In genomic region chr12:25355217-25355616, GRCm38 (mm10) we compare ENCODE assay signal across 31 mouse cellular contexts.
DNase-seq lines count a peak whose midpoint lies in the region; ATAC-seq and TF ChIP-seq lines count a peak whose summit lies in the region.
"Had no signal": no experiment of that assay in that cellular context is flagged by ENCODE, and none has a peak within 500 bp of the region (broad histone marks: within the 10 kb centered on the region; RNA-seq: fewer than 3 reads in every experiment).

No protein-coding gene starts in this region.

- H3K4me1 ChIP-seq in CH12.LX (ENCODE audit: control insufficient read depth in 1 of 2, insufficient read depth in 2 of 2), result peaks cover 0 to 21% of the 10 kb centered on the region in 2 experiments; a peak in 2 of 4 replicates
- no peaks in the 10 kb centered on the region for H3K4me1 ChIP-seq in ES-E14 (ENCODE audit: control insufficient read depth in 2 of 2, insufficient read depth in 2 of 2, low read length in 2 of 2, poor library complexity in 1 of 2)
- H3K4me1 ChIP-seq in kidney, embryonic 15.5 days, result no peaks in the 10 kb centered on the region
- no peaks in the 10 kb centered on the region for H3K4me1 ChIP-seq in thymus, adult 2 months (replicated peaks; ENCODE audit: control insufficient read depth, insufficient read depth, low read length)
- H3K4me1 ChIP-seq: limb, embryonic 12.5 days; midbrain, embryonic 12.5 days had no signal

- H3K36me3 ChIP-seq in CH12.LX (replicated peaks in 1 of 2; ENCODE audit: control insufficient read depth in 1 of 2, insufficient read depth in 1 of 2, low read length in 1 of 2) (no peaks in the 10 kb centered on the region), ES-E14 (ENCODE audit: control insufficient read depth, insufficient read depth, low read length, poor library complexity, severe bottlenecking) (no peaks in the 10 kb centered on the region)
- no peaks in the 10 kb centered on the region for H3K36me3 ChIP-seq in kidney, embryonic 15.5 days
- H3K36me3 ChIP-seq in thymus, adult 2 months (ENCODE audit: control insufficient read depth, insufficient read depth, low read length), result no peaks in the 10 kb centered on the region
- H3K36me3 ChIP-seq: G1E; heart, embryonic 12.5 days; hindbrain, embryonic 13.5 days; limb, embryonic 12.5 days; midbrain, embryonic 12.5 days; neural tube, embryonic 12.5 days had no signal

- no peak for TF ChIP-seq POLR2A in CH12.LX (IDR thresholded peaks at IDR 0.05; ENCODE audit: low read depth, low read length)
- no peak for TF ChIP-seq POLR2A in thymus, adult 2 months (IDR thresholded peaks at IDR 0.05; ENCODE audit: control insufficient read depth, extremely low read depth, insufficient read depth, low read length, poor library complexity)

- peak; percentile 20 for TF ChIP-seq RAD21 in CH12.LX (IDR thresholded peaks at IDR 0.05; ENCODE audit: low read depth, low read length)

- peak; percentile 52; the same call in 1 of the 2 replicates for ATAC-seq in megakaryocyte progenitor cell, adult 5-6 weeks (replicated peaks; ENCODE audit: poor library complexity)
- ATAC-seq in kidney, embryonic 15.5 days (replicated peaks; ENCODE audit: low FRiP score), result no peak
- ATAC-seq: CD4-positive, CD25-positive, alpha-beta regulatory T cell, adult 4 months; forebrain, postnatal 0 days; liver, postnatal 0 days had no signal

- H3K9ac ChIP-seq in CH12.LX (ENCODE audit: insufficient read depth, low read depth) (no peak overlapping the region), ES-E14 (ENCODE audit: insufficient read depth, low read depth, low read length, poor library complexity, severe bottlenecking) (no peak overlapping the region)
- no peak overlapping the region for H3K9ac ChIP-seq in kidney, embryonic 15.5 days
- H3K9ac ChIP-seq: forebrain, postnatal 0 days; heart, embryonic 12.5 days; hindbrain, embryonic 13.5 days; limb, embryonic 12.5 days; liver, postnatal 0 days; midbrain, embryonic 12.5 days; neural tube, embryonic 12.5 days had no signal

- no peak for TF ChIP-seq EP300 in CH12.LX (IDR thresholded peaks at IDR 0.05; ENCODE audit: low read length)

- 70% methylated on average over 1 of the region's 1 CpGs for WGBS in kidney, embryonic 15.5 days
- WGBS in thymus, adult 2 months, result 87% methylated on average over 1 of the region's 1 CpGs

- peak; percentile 30 for TF ChIP-seq CTCF in layer of hippocampus, adult 2 months (conservative IDR thresholded peaks at IDR 0.05)
- TF ChIP-seq CTCF in CH12.LX (conservative IDR thresholded peaks at IDR 0.05 in 1 of 2, IDR thresholded peaks at IDR 0.05 in 1 of 2; ENCODE audit: low read depth in 2 of 2, low read length in 2 of 2), result peak in 1 of 2 experiments; percentile 32; a peak in 2 of 4 replicates
- no peak for TF ChIP-seq CTCF in thymus, adult 2 months (IDR thresholded peaks at IDR 0.05; ENCODE audit: borderline replicate concordance, control insufficient read depth, extremely low read depth, insufficient read depth, low read length, poor library complexity)

- H3K4me3 ChIP-seq in layer of hippocampus, adult 2 months, result no peak overlapping the region
- no peak overlapping the region for H3K4me3 ChIP-seq in CH12.LX (replicated peaks in 1 of 3; ENCODE audit: low read depth in 2 of 3, low read length in 2 of 3, poor library complexity in 1 of 3)
- H3K4me3 ChIP-seq in ES-E14 (ENCODE audit: insufficient read depth in 1 of 2, low read depth in 1 of 2, low read length in 2 of 2, poor library complexity in 1 of 2, severe bottlenecking in 1 of 2), result no peak overlapping the region
- no peak overlapping the region for H3K4me3 ChIP-seq in kidney, embryonic 15.5 days (replicated peaks)
- no peak overlapping the region for H3K4me3 ChIP-seq in thymus, adult 2 months (ENCODE audit: control insufficient read depth, insufficient read depth, low read length)
- H3K4me3 ChIP-seq: erythroblast, embryonic 14.5 days; heart, embryonic 12.5 days; hindbrain, embryonic 13.5 days; limb, embryonic 12.5 days; midbrain, embryonic 12.5 days; myocyte; neural tube, embryonic 12.5 days had no signal

- no peak overlapping the region for H3K27ac ChIP-seq in layer of hippocampus, adult 2 months
- H3K27ac ChIP-seq in CH12.LX (ENCODE audit: insufficient read depth, low read depth), result no peak overlapping the region
- H3K27ac ChIP-seq in ES-E14 (ENCODE audit: insufficient read depth, low read depth, low read length, poor library complexity, severe bottlenecking), result no peak overlapping the region
- no peak overlapping the region for H3K27ac ChIP-seq in kidney, embryonic 15.5 days
- H3K27ac ChIP-seq in thymus, adult 2 months (ENCODE audit: control insufficient read depth, insufficient read depth, low read length), result no peak overlapping the region
- H3K27ac ChIP-seq: hindbrain, embryonic 13.5 days; kidney, postnatal 0 days; limb, embryonic 12.5 days; midbrain, embryonic 12.5 days; neural tube, embryonic 12.5 days had no signal

- no peaks in the 10 kb centered on the region for H3K79me2 ChIP-seq in CH12.LX (replicated peaks; ENCODE audit: control insufficient read depth, extremely low read depth, insufficient read depth, poor library complexity, severe bottlenecking)

- no peak for DNase-seq in layer of hippocampus, adult 2 months (ENCODE audit: low spot score in 2 of 2)
- no peak for DNase-seq in layer of hippocampus, postnatal 10 days (ENCODE audit: low spot score in 2 of 2)
- DNase-seq in CH12.LX (ENCODE audit: extremely low read depth) (no peak), ES-E14 (ENCODE audit: low read depth, low spot score) (peak; percentile 6)
- DNase-seq in thymus, adult 2 months, result no peak
- DNase-seq: adrenal gland, postnatal 25 days; cerebellum, adult 18-20 months; cerebellum, postnatal 10 days; forebrain, postnatal 0 days; gastrocnemius, postnatal 10 days; heart, postnatal 4 days; kidney, adult 11 months; layer of hippocampus, adult 9-11 months; liver, postnatal 0 days; lung, postnatal 14 days; right cerebral cortex, adult 18-20 months; spleen, adult 18-20 months; thymus, postnatal 14 days had no signal

- dilution Hi-C loops in CH12.LX (cut with MboI; ENCODE audit: extremely low pct_ligation_motif_present, extremely low pct_unique_long_range_greater_than_20kb, low sequenced_read_pairs), result no loop called here

- H3K9me3 ChIP-seq in CH12.LX (replicated peaks; ENCODE audit: low read length), result no peaks in the 10 kb centered on the region
- H3K9me3 ChIP-seq in ES-E14 (ENCODE audit: control insufficient read depth, insufficient read depth, low read depth, low read length), result no peaks in the 10 kb centered on the region
- no peaks in the 10 kb centered on the region for H3K9me3 ChIP-seq in kidney, embryonic 15.5 days (replicated peaks)
- H3K9me3 ChIP-seq: heart, embryonic 12.5 days; hindbrain, embryonic 13.5 days; limb, embryonic 12.5 days; midbrain, embryonic 12.5 days; neural tube, embryonic 12.5 days had no signal

- H3K27me3 ChIP-seq in CH12.LX (replicated peaks), result no peaks in the 10 kb centered on the region
- H3K27me3 ChIP-seq in kidney, embryonic 15.5 days, result no peaks in the 10 kb centered on the region
- H3K27me3 ChIP-seq in thymus, adult 2 months (ENCODE audit: control insufficient read depth, insufficient read depth, low read length), result no peaks in the 10 kb centered on the region
- H3K27me3 ChIP-seq: heart, embryonic 12.5 days; hindbrain, embryonic 13.5 days; limb, embryonic 12.5 days; midbrain, embryonic 12.5 days; neural tube, embryonic 12.5 days had no signal

- in situ Hi-C loops in CH12.LX (cut with MboI; ENCODE audit: low pct_ligation_motif_present, low pct_unique_long_range_greater_than_20kb, low sequenced_read_pairs), result no loop called here
- in situ Hi-C loops in ES-E14 (cut with MboI; ENCODE audit: low sequenced_read_pairs in 2 of 2, unreplicated experiment in 2 of 2), result no loop called here

- no peak overlapping the region for H3K4me2 ChIP-seq in CH12.LX (ENCODE audit: insufficient read depth, low read depth, poor library complexity, severe bottlenecking)
- no peak overlapping the region for H3K4me2 ChIP-seq in kidney, embryonic 15.5 days
- H3K4me2 ChIP-seq: heart, embryonic 12.5 days; hindbrain, embryonic 13.5 days; limb, embryonic 12.5 days; liver, embryonic 11.5 days; midbrain, embryonic 12.5 days; neural tube, embryonic 12.5 days had no signal

TF ChIP-seq in CH12.LX, 34 proteins besides CTCF, POLR2A, EP300 and RAD21:
- TF ChIP-seq ETS1 (conservative IDR thresholded peaks at IDR 0.05; ENCODE audit: low read depth, low read length) (no peak), JUND (conservative IDR thresholded peaks at IDR 0.05; ENCODE audit: low read depth, low read length) (no peak), MAFK (IDR thresholded peaks at IDR 0.05; ENCODE audit: insufficient replicate concordance, low read length) (no peak), ELF1 (IDR thresholded peaks at IDR 0.05; ENCODE audit: low read depth, low read length) (no peak), SMC3 (IDR thresholded peaks at IDR 0.05; ENCODE audit: low read depth, low read length) (peak; percentile 28), JUN (IDR thresholded peaks at IDR 0.05; ENCODE audit: insufficient read depth, low read depth, low read length) (no peak), BHLHE40 (IDR thresholded peaks at IDR 0.05; ENCODE audit: low read depth, low read length) (no peak)

TF ChIP-seq in ES-E14, 5 proteins besides CTCF, POLR2A, EP300 and RAD21:
- TF ChIP-seq MAFK (IDR thresholded peaks at IDR 0.05; ENCODE audit: insufficient read depth, low read depth, low read length) (no peak), ZC3H11A (IDR thresholded peaks at IDR 0.05; ENCODE audit: borderline replicate concordance, low read depth, low read length) (no peak), CHD2 (IDR thresholded peaks at IDR 0.05; ENCODE audit: low read depth, low read length) (no peak), HCFC1 (IDR thresholded peaks at IDR 0.05; ENCODE audit: borderline replicate concordance, insufficient read depth, low read length) (no peak), ZNF384 (IDR thresholded peaks at IDR 0.05; ENCODE audit: low read depth, low read length) (no peak)
